Mouse (Mus musculus) heart, embryonic 10.5 days (tissue): Measurements from ENCODE around the gene Srgap1. TPM values are rescaled to one million over a fixed set of nuclear protein-coding genes. Genes with fewer than 3 reads are reported as not detected.

Experiments used
- DNase-seq: peaks from one replicate; pipeline ENCODE4 v3.0.0-alpha.2; 2017; ENCODE audit warnings: low spot score
- H3K27ac ChIP-seq: fragments of 300-500 bp; sonication (generic); 2 replicates; pipeline ENCODE4 v1.5.1; 2016; ENCODE audit warnings: mild to moderate bottlenecking
- H3K27me3 ChIP-seq: fragments of 300-500 bp; sonication (generic); 2 replicates; pipeline ENCODE4 v1.6.1; 2016; ENCODE audit warnings: mild to moderate bottlenecking; ENCODE audit not compliant: poor library complexity, insufficient read depth, severe bottlenecking
- H3K36me3 ChIP-seq: fragments of 300-500 bp; sonication (generic); 2 replicates; pipeline ENCODE4 v1.6.1; 2016; ENCODE audit warnings: mild to moderate bottlenecking, moderate library complexity
- H3K4me1 ChIP-seq: fragments of 300-500 bp; sonication (generic); 2 replicates; pipeline ENCODE4 v1.6.1; 2016; ENCODE audit warnings: mild to moderate bottlenecking
- H3K4me3 ChIP-seq: fragments of 300-500 bp; sonication (generic); 2 replicates; pipeline ENCODE4 v1.5.1; 2016; ENCODE audit warnings: mild to moderate bottlenecking, moderate library complexity
- H3K9me3 ChIP-seq: fragments of 300-500 bp; sonication (generic); 2 replicates; pipeline ENCODE4 v1.6.1; 2016; ENCODE audit warnings: mild to moderate bottlenecking, moderate library complexity
- WGBS: fragments of 180-500 bp; shearing (Covaris S2); methylation state at CpG from one replicate; pipeline ENCODE4 v1.1.7; 2016; 5-methylcytosine and 5-hydroxymethylcytosine counted together
- polyA plus RNA-seq: library from polyadenylated mRNA; unstranded; fragments of >200 nt; fragmentation: Nextera tagmentation; extraction: Ambion mirVana; gene quantifications from 2 replicates; pipeline ENCODE4 v1.2.1, GENCODE M21; 2016

Gene Srgap1
- polyA plus RNA-seq, 1 experiment from 2014 or later, result 6.8 TPM

DNA sequence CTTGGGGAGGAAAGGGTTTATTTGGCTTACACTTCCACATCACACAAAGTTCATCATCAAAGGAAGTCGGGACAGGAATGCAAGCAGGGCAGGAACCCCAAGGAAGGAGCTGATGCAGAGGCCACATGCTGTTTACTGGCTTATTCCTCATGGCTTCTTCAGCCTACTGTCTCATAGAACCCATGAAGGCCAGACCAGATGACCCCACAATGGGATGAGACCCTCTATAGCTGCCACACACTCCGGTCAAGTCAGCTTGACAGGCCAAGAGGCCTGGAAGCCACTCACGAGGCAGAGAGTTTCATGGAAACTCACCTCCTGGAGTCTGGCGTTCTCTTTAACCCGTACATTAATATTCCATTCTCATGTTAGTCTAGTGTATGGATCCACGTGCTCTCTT, 34.8 kb downstream of the Srgap1 start:
- H3K27me3 ChIP-seq, result no peaks in the 10 kb centered on the region
- H3K9me3 ChIP-seq, result no peaks in the 10 kb centered on the region
- no peak overlapping the region for H3K27ac ChIP-seq
- WGBS, result 71% methylated on average over 6 of the region's 6 CpGs
- no peaks in the 10 kb centered on the region for H3K36me3 ChIP-seq
- H3K4me1 ChIP-seq, result peaks cover 30% of the 10 kb centered on the region
- DNase-seq, result peak; percentile 51
- no peak overlapping the region for H3K4me3 ChIP-seq

DNA sequence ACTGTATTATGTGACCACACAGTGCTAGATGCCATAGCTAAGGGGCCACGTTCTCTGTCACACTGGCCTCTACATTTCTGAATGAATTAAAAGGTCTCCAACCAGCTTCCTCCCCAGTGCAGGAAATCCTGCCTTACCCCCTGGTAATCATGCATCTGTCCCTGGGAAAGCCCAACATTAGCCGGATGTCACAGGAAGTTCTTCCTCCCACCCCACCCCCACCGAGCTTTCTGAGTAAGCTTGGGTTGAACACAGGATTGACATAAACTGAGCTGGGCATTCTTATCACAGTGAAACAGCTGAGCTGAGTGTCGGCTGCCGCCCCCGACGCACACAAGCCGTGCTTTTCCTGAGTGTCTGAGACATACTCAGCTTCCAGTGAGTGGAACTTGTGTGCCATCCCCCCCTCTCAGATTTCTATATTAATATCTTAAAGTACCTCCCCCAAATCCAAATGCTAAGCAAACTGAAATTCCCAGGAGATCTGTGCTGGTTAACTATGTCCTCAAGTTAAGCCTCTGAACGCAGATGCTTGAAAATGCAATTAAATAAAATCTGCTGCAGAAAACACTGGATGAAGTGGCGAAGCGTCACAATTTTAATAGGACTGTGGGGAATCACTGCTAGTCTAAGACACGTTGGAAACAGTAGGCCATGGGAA, 38.3 kb downstream of the Srgap1 start:
- WGBS, result 33% methylated on average over 12 of the region's 12 CpGs
- peak overlapping the region; percentile 9; the same call in 1 of the 2 replicates for H3K4me3 ChIP-seq
- H3K27me3 ChIP-seq, result no peaks in the 10 kb centered on the region
- H3K36me3 ChIP-seq, result no peaks in the 10 kb centered on the region
- no peaks in the 10 kb centered on the region for H3K9me3 ChIP-seq
- peak overlapping the region; percentile 60 for H3K27ac ChIP-seq
- peak; percentile 83 for DNase-seq
- peaks cover 50% of the 10 kb centered on the region for H3K4me1 ChIP-seq

DNA sequence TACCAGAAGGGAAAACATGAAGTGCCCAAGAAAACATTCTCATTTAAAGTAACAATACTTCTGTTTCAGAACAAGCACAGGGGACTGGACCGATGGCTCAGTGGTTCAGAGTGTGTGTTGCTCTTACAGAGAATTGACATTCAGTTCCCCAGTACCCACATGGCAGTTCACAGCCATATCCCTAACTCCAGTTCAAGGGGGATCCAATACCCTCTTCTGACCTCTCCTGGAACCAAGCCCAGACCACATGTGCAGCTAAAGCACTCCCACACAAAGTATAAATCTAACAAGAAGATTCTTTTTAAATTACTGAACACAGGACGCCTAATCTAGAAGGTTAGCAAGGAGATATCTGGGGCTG, 38.8 kb downstream of the Srgap1 start:
- H3K4me1 ChIP-seq, result peaks cover 50% of the 10 kb centered on the region
- peak overlapping the region; percentile 60 for H3K27ac ChIP-seq
- peak overlapping the region; percentile 9; the same call in 1 of the 2 replicates for H3K4me3 ChIP-seq
- 55% methylated on average over 2 of the region's 2 CpGs for WGBS
- no peak for DNase-seq
- no peaks in the 10 kb centered on the region for H3K36me3 ChIP-seq
- H3K27me3 ChIP-seq, result no peaks in the 10 kb centered on the region
- no peaks in the 10 kb centered on the region for H3K9me3 ChIP-seq

DNA sequence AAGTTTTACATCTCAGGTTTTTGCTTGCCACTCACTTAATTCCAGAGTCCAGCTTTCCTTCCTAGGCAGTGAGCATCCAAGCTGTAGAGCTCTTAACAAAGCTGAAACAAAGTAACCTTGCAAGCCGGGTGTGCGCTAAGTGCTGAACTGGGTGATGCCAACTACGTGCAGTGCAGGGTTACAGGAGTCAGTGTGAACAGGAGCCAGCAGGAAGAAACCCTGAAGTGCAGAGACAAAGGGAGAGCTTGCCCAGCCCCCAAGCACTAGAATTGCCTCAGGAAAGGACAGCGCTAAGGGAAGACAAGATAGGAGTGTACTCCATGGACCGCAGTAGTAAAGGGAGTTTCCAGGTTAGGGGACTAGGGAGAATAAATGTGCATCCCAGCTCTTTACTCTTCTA, 40.5 kb downstream of the Srgap1 start:
- 33% methylated on average over 5 of the region's 5 CpGs for WGBS
- peak overlapping the region; percentile 67 for H3K27ac ChIP-seq

DNA sequence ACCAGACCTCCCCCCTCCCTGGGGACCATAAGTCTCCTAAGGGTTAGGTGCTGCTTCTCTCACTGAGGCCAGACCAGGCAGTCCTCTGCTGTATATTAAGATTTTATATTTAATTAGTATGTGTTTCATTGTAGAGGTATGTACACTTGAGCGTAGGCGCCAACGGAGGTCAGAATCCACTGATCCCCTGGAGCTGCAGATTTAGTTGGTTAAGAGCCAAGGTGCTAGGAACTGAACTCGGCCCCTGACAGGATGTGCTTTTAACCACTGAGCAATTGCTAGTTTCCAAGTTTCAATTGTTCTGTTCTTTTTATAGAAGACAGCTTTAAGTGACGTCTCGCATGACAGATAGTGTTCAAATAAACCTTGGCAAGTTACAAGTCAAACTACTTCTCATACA, 41.0 kb downstream of the Srgap1 start:
- Histone ChIP-seq H3K4me3 (no peak overlapping the region), H3K9me3 (no peaks in the 10 kb centered on the region), H3K27me3 (no peaks in the 10 kb centered on the region), H3K36me3 (peaks cover 3% of the 10 kb centered on the region; the same call in 1 of the 2 replicates), H3K4me1 (peaks cover 56% of the 10 kb centered on the region), H3K27ac (peak overlapping the region; percentile 67; the same call in 1 of the 2 replicates)
- DNase-seq, result peak; percentile 13
- 64% methylated on average over 6 of the region's 6 CpGs for WGBS

More for the DNA sequence above, 40.5 kb downstream of the Srgap1 start:
- peaks cover 59% of the 10 kb centered on the region for H3K4me1 ChIP-seq
- H3K4me3 ChIP-seq, result no peak overlapping the region
- H3K27me3 ChIP-seq, result no peaks in the 10 kb centered on the region
- peaks cover 3% of the 10 kb centered on the region; the same call in 1 of the 2 replicates for H3K36me3 ChIP-seq
- no peaks in the 10 kb centered on the region for H3K9me3 ChIP-seq
- DNase-seq, result peak; percentile 74

DNA sequence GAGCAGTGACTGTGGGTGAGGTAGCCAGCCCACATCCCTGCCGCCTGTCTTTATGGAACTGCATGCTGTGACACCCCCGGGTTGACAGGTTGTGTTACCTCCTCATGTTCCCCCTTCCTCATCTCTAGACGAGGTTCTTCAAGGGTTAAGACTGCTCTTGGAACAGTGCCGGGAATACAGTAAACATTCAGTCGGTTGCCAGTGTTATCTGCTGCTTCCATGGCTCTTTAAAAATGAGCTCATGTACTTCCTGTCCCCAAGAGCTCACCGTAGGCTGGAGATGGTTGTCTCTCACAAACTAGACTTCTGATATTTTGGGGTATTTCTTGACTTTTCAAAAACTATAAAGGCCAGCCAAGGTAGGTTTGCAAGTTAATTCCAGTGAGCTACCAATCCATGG, 41.6 kb downstream of the Srgap1 start:
- H3K27me3 ChIP-seq, result no peaks in the 10 kb centered on the region
- no peak overlapping the region for H3K4me3 ChIP-seq
- peaks cover 53% of the 10 kb centered on the region for H3K4me1 ChIP-seq
- peaks cover 3% of the 10 kb centered on the region; the same call in 1 of the 2 replicates for H3K36me3 ChIP-seq
- H3K27ac ChIP-seq, result peak overlapping the region; percentile 62; the same call in 1 of the 2 replicates
- H3K9me3 ChIP-seq, result no peaks in the 10 kb centered on the region
- peak; percentile 56 for DNase-seq
- 35% methylated on average over 6 of the region's 6 CpGs for WGBS

DNA sequence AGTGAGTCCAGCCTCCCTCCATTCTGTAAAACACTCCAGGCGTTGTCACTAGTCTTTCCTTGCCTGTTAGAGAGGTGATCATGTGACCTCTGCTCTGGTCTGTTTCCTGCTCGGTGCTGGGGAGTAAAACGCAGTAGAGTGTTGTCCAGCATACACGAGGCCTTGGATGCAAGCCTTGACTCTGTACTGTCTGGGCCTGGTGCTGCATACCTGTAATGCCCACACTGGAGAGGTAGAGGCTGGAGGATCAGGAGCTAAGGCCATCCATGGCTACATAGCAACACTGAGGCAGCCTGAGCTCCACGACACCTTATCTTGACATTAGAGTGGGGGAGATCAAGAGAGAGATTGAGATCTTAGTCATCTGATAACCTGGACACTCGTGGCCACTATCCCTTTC, 44.2 kb downstream of the Srgap1 start:
- peaks cover 43% of the 10 kb centered on the region for H3K4me1 ChIP-seq

DNA sequence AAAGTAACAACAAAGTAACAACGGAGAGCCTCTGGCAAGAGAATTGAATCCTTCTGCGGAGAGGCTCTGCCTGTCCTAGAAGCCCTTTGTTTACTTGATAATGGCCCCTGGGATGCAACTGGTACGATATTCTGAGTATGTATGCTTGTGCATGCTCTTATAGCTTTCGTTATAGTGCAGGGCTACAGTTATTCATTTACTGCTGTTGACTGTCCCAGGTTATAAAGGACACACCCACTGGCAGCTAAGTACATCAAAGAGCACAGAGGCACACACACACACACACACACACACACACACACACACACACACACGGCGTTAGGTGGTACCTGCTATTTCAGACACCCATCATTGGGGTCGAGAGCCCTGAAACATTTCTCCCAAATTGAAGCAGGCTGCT, 48.3 kb downstream of the Srgap1 start:
- H3K9me3 ChIP-seq, result no peaks in the 10 kb centered on the region
- WGBS, result 84% methylated on average over 7 of the region's 7 CpGs
- H3K4me3 ChIP-seq, result no peak overlapping the region
- H3K36me3 ChIP-seq, result peaks cover 3% of the 10 kb centered on the region; the same call in 1 of the 2 replicates
- H3K4me1 ChIP-seq, result peaks cover 14% of the 10 kb centered on the region
- peaks cover 8% of the 10 kb centered on the region; the same call in 1 of the 2 replicates for H3K27me3 ChIP-seq
- no peak for DNase-seq
- no peak overlapping the region for H3K27ac ChIP-seq

More for the DNA sequence above, 44.2 kb downstream of the Srgap1 start:
- peaks cover 8% of the 10 kb centered on the region; the same call in 1 of the 2 replicates for H3K27me3 ChIP-seq
- WGBS, result 46% methylated on average over 6 of the region's 6 CpGs
- peaks cover 3% of the 10 kb centered on the region; the same call in 1 of the 2 replicates for H3K36me3 ChIP-seq
- no peak for DNase-seq
- H3K9me3 ChIP-seq, result no peaks in the 10 kb centered on the region
- 0 out of 2 replicates have a peak overlapping the region, but pooled peaks have one; percentile 43 for H3K27ac ChIP-seq
- H3K4me3 ChIP-seq, result no peak overlapping the region

DNA sequence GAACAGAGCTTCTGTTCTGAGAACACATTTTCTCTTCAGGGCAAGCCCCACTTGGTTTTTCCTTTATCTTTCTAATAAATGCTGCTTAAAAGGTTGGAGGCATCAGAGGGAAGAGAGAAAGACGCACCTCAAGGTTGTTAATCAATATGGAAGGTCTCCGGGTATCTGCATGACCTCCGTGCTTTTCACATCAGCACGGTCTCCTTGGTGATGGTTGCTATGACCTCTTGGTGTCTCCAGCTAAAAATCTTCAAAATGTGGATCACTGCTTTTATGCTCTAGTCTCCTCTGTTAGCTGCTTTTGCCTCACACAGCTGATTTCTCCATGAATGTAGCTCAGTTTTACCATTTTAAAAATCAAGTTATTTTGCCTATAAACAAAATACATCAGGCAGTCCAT, 50.6 kb downstream of the Srgap1 start:
- Histone ChIP-seq H3K4me1 (peaks cover 5% of the 10 kb centered on the region; the same call in 1 of the 2 replicates), H3K9me3 (no peaks in the 10 kb centered on the region), H3K4me3 (no peak overlapping the region), H3K27me3 (peaks cover 8% of the 10 kb centered on the region; the same call in 1 of the 2 replicates), H3K27ac (no peak overlapping the region), H3K36me3 (no peaks in the 10 kb centered on the region)
- WGBS, result 78% methylated on average over 4 of the region's 4 CpGs
- no peak for DNase-seq

DNA sequence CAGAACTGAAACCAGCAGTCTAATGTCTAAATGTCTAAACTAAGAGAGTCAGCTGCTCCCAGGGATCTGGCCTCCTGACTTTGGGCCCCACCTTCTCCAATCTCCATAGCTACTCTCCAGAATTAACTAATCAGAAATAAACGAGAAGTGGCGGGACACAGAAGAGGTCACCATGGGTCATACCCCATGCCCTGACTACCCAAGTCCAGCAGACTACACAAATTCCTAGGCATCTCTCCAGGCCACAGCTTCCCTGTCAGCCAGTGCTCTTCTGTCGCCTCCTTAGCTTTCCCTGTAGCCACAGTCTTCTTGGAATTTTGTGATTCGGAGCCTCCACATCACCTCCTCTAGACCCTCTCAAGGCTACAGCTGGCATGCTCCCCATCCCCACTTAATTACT, 51.7 kb downstream of the Srgap1 start:
- WGBS, result 52% methylated on average over 4 of the region's 4 CpGs
- Histone ChIP-seq H3K9me3 (no peaks in the 10 kb centered on the region), H3K27ac (no peak overlapping the region), H3K4me1 (peaks cover 5% of the 10 kb centered on the region; the same call in 1 of the 2 replicates), H3K36me3 (no peaks in the 10 kb centered on the region), H3K4me3 (no peak overlapping the region), H3K27me3 (peaks cover 8% of the 10 kb centered on the region; the same call in 1 of the 2 replicates)
- no peak for DNase-seq

DNA sequence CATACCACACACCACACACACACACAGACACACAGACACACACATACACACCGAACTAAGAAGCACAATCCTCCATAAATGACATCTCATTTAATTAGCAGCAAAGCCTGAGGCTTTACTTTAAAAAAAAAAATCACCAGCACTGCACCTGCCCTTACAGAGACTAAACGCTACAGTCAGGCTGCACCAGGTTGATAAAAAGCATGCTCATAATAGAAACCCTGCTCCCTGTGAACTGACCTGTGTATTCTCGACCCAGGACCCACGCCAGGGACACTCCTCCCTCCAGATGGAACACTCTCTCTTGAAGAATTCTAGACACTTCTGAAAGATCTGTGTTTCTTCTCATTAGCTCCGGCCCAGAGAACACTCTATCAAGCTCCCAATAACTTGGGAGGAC, 52.5 kb downstream of the Srgap1 start:
- Histone ChIP-seq H3K4me3 (no peak overlapping the region), H3K36me3 (no peaks in the 10 kb centered on the region), H3K27me3 (peaks cover 2% of the 10 kb centered on the region; the same call in 1 of the 2 replicates), H3K9me3 (no peaks in the 10 kb centered on the region), H3K4me1 (peaks cover 2% of the 10 kb centered on the region; the same call in 1 of the 2 replicates), H3K27ac (no peak overlapping the region)
- no peak for DNase-seq
- 60% methylated on average over 5 of the region's 5 CpGs for WGBS

DNA sequence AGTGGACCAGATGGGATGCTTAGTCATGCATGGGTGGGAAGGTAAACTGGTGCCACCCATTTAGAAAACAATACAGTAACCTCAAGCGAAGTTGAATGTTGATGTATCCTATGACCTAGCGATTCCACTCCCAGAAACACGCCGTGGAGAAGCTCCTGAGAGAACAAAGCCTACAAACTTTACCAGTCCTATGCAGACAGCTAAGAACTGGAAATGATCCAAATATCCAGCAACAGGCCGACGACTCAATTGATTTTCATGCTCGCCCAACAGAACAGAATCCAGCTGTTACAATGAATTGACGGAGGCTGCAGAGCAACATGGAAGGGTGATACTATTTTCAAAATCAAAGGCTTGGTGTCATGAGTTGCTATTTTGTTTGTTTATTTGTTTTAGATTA, 54.5 kb downstream of the Srgap1 start:
- Histone ChIP-seq H3K4me1 (no peaks in the 10 kb centered on the region), H3K36me3 (no peaks in the 10 kb centered on the region), H3K4me3 (no peak overlapping the region), H3K27ac (no peak overlapping the region), H3K9me3 (no peaks in the 10 kb centered on the region), H3K27me3 (no peaks in the 10 kb centered on the region)
- no peak for DNase-seq
- 84% methylated on average over 8 of the region's 8 CpGs for WGBS

DNA sequence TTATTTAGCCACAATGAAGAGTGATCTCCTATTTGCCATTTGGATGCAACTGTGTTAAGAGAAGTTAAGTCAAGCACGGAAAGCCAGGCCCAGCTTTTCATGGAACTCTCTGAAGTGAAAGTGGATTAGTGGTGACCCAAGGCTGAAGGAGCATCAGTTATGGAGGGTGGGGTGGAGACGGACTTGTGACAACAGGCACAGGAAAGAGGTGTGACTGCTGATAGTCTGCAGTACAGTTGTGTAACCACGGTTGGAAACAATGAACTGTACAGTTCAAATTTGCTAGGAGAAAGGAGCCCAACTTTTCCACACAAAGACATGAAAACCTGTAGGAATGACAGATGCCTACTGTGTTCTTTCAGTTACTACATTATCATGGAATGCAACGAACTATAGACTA, 60.1 kb downstream of the Srgap1 start:
- WGBS, result 66% methylated on average over 4 of the region's 4 CpGs
- no peak for DNase-seq
- Histone ChIP-seq H3K27me3 (0 out of 2 replicates have a peak, but pooled peaks cover 3% of the 10 kb centered on the region), H3K4me1 (peaks cover 22% of the 10 kb centered on the region; the same call in 1 of the 2 replicates), H3K27ac (no peak overlapping the region), H3K9me3 (no peaks in the 10 kb centered on the region), H3K4me3 (no peak overlapping the region), H3K36me3 (no peaks in the 10 kb centered on the region)
